Mouse (Mus musculus) erythroblast, embryonic 14.5 days (primary cell): Measurements from ENCODE around the gene Tnfsf4.

Experiments
- GATA1 ChIP-seq: IDR thresholded peaks from 2 replicates; pipeline ENCODE4 v1.6.1; 2012; ENCODE audit warnings: low read length, inconsistent platforms, mixed read lengths
- TAL1 ChIP-seq: IDR thresholded peaks from 3 replicates; pipeline ENCODE4 v1.6.1; 2012; ENCODE audit warnings: low read length, inconsistent platforms, mixed read lengths

DNA sequence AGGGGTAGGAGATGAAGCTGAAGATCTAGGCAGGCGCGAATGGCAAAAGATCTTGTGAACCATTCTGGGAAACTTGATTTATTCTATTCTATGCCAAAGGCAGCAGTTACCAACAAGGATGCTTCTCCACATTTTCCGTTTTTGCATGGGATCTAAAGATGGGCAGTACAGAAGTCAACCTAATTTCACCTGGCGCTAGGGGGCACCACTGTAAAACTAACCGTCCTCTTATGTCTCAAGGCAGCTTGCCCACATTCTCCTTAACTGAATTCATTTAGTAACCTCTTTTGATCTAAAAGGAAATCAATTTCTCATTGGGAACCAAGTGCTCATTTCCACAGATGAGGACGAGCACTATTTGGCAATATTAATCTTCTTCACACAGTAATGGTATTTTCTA, 4.9 kb downstream of the Tnfsf4 start:
- TF ChIP-seq GATA1 (no peak), TAL1 (no peak)
